Mouse (Mus musculus) ES-E14 (cell line): ENCODE measurements around the gene Orm3.

ENCODE experiments used
- CHD2 ChIP-seq: IDR thresholded peaks from 2 replicates; pipeline ENCODE4 v1.6.1; 2014; ENCODE audit warnings: mild to moderate bottlenecking, low read depth, low read length, inconsistent platforms
- ZC3H11A ChIP-seq: IDR thresholded peaks from 2 replicates; pipeline ENCODE4 v1.6.1; 2012; ENCODE audit warnings: low read depth, mild to moderate bottlenecking, inconsistent platforms, low read length, borderline replicate concordance

GRCm38 (mm10) chr4:63398854-63399609 is 43.1 kb downstream of the Orm3 start:
- no peak for TF ChIP-seq CHD2
- no peak for TF ChIP-seq ZC3H11A
